Mouse (Mus musculus): Measurements from ENCODE around the gene Gm10840.

DNA sequence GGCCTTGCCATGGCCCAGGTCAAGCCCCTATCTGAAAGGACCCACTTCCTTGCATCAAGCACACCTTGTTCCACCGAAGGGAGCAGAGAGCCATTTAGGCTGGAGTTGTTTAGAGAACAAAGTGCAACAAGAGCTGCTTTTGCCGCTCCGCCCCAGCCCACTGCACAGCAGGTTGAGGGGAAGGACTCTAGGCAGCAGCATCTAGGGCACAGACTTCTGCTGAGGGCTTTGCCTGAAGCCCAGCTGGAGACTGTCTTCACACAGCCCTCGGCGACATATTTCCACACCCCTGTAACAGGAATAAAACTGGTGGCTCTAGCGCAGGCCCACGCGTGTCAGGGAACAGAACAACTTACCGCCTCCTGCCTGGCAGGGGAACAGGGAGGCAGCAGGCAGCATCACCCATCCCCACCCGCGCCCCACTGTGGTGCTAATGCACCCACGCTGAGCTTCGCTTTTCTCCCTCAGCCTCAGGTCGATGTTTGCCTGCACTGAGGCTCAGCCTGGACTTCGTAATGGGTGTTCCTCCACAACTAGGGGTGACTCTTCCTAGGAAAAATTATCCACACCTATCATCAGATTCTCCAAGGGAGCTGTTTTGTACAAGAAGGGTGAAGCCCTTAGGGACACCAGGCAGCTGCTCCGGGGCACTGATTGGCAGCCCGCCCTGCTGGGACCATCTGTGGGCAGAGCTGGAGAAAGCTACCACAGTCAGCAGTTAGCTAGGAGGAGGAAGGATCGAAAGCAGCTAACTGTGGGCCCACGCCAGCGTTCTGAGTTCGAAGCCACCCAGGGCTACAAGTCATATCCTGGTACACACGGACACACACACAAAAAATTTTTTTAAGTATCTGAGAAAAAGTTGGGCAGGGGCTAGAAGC lies at the start of gene Gm10840, which contains the start of gene Limd2:
- TF ChIP-seq CTCF (IDR thresholded peaks at IDR 0.05; ENCODE audit: extremely low read depth, insufficient read length, insufficient replicate concordance, low read depth, low read length) (no peak), POLR2A (IDR thresholded peaks at IDR 0.05; ENCODE audit: low read depth, low read length) (no peak)

Data from small intestine, adult 2 months (tissue).